Mouse (Mus musculus): ENCODE data around the gene Ptpro. TPM values are rescaled to one million over a fixed set of nuclear protein-coding genes. Genes with fewer than 3 reads are reported as not detected.

Ptpro gene
- polyA plus RNA-seq (2014; fragmentation: Nextera tagmentation; extraction: Ambion mirVana): 4.5 and 5.7 TPM in 2 replicates

DNA sequence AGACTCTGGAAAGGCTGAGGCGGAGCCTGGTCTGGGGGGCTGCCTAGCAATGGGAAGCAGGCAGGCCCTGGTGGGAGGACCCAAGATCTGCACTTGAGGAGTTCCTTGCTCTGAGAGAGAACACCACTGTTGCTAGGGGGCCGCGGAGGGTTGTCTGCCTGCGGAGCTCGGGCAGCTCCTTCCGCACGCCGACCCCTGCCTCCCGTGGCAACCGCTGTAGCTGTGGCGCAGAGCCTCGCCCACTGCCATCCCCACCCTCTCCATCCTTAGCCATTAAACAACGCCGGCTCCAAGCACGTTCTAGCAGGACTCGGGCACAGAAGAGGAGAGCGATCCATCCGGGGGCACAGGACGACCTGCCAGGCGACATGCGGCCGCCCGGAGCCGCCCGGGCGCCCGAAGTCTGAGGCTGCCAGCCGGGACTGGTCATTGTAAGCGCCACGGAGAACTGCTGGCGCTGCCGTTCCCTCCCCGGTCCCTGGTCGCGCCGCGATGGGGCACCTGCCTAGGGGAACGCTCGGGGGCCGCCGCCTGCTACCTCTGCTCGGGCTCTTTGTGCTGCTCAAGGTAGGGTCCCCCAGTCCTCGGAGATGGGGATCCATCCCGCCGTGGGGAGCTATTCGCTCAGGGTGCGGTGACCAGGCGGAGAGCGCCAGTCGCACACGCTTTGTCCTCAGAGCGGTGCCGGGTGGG, at the start of gene Ptpro:
Gene Ptpro, plus strand, starts transcription at position 126 of the 693 bp plus-strand sequence.
- H3K9ac ChIP-seq (replicated peaks; ENCODE audit: low read length): peak within 1 kb of the TSS; percentile 58
- H3K4me1 ChIP-seq (ENCODE audit: control insufficient read depth, insufficient read depth, low read length): no peaks in the 10 kb centered on the region
- H3K27ac ChIP-seq (replicated peaks; ENCODE audit: low read depth, low read length): no peak within 1 kb of the TSS
- peak within 1 kb of the TSS; percentile 87 for H3K4me2 ChIP-seq (ENCODE audit: low read depth, low read length)
- no peaks in the 10 kb centered on the region for H3K9me3 ChIP-seq (replicated peaks; ENCODE audit: control insufficient read depth, low read length)
- peak within 1 kb of the TSS; percentile 41 for H3K4me3 ChIP-seq (ENCODE audit: low read depth, low read length)
- H3K27me3 ChIP-seq (ENCODE audit: control insufficient read depth, insufficient read depth, low read length): peaks cover 9% of the 10 kb centered on the region
- peak; percentile 63 for DNase-seq (ENCODE audit: low spot score)
- peak; percentile 81 for ATAC-seq (replicated peaks; ENCODE audit: insufficient number of reproducible peaks, low FRiP score, low TSS enrichment, low read depth)
- no peaks in the 10 kb centered on the region for H3K36me3 ChIP-seq (replicated peaks; ENCODE audit: control insufficient read depth, insufficient read depth, low read depth, low read length)
- WGBS: under 1% methylated on average over 51 of the region's 53 CpGs

DNA sequence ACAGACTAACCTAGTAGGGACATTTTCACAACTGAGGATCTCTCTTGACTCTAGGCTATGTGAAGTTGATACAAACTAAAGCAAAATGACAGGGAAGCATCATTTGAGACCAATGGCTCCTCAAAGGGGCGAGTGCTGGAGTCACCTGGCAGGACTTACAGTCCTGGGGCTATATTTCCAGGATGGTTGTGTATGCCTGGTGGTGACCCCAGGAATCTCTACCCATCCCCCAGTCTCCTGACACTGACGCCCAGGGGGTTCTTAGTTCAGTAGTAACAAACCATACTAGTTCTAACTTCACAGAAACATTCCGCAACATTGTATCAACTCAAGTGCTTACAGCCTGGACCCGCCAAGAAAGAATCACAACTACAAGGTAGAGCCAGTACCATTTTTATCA, 49.5 kb upstream of the Ptpro start:
- no peaks in the 10 kb centered on the region for H3K36me3 ChIP-seq (replicated peaks; ENCODE audit: control insufficient read depth, insufficient read depth, low read depth, low read length)
- no peak overlapping the region for H3K4me2 ChIP-seq (ENCODE audit: low read depth, low read length)
- ATAC-seq (replicated peaks; ENCODE audit: insufficient number of reproducible peaks, low FRiP score, low TSS enrichment, low read depth): no peak
- no peaks in the 10 kb centered on the region for H3K4me1 ChIP-seq (ENCODE audit: control insufficient read depth, insufficient read depth, low read length)
- H3K9me3 ChIP-seq (replicated peaks; ENCODE audit: control insufficient read depth, low read length): no peaks in the 10 kb centered on the region
- no peaks in the 10 kb centered on the region for H3K27me3 ChIP-seq (ENCODE audit: control insufficient read depth, insufficient read depth, low read length)
- H3K4me3 ChIP-seq (ENCODE audit: low read depth, low read length): no peak overlapping the region
- 84% methylated on average over 4 of the region's 4 CpGs for WGBS
- no peak overlapping the region for H3K9ac ChIP-seq (replicated peaks; ENCODE audit: low read length)
- H3K27ac ChIP-seq (replicated peaks; ENCODE audit: low read depth, low read length): no peak overlapping the region
- no peak for DNase-seq (ENCODE audit: low spot score)

DNA sequence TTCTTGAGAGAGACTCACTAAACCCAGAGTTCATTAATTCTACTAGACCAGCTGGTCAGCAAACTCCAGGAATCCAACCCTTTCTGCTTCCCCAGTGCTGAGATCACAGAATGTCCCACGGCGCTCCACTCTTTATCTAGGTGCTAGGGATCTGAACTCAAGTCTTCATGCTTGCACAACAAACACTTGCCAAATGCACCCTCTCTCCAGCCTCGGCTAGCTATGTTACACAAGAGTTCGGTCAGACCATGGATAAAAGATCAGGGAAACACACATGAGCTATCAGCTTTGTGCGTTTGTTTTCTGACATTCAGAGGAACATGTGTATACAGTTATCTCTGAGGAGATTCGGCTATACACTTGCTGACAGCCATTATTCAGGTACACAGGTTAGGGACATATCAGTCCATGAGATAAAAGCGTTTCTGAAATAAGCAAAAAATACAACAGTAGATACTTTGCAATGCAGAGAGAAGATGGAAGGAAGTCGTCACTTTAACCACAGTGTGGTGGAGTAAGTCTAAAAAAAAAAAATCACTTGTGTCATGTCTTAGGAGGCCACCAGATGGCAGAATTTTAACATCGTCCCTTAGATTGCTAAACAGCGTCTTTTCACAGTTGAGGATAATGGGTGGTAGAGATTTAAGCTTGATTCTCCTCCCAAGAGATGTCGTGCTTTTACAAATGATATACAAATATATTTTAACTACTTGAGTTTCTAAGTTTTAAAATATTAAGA, 46.3 kb upstream of the Ptpro start:
- no peak for ATAC-seq (replicated peaks; ENCODE audit: insufficient number of reproducible peaks, low FRiP score, low TSS enrichment, low read depth)
- Histone ChIP-seq H3K9ac (replicated peaks; ENCODE audit: low read length) (no peak overlapping the region), H3K4me3 (ENCODE audit: low read depth, low read length) (no peak overlapping the region), H3K36me3 (replicated peaks; ENCODE audit: control insufficient read depth, insufficient read depth, low read depth, low read length) (no peaks in the 10 kb centered on the region), H3K4me2 (ENCODE audit: low read depth, low read length) (no peak overlapping the region), H3K27ac (replicated peaks; ENCODE audit: low read depth, low read length) (no peak overlapping the region), H3K27me3 (ENCODE audit: control insufficient read depth, insufficient read depth, low read length) (no peaks in the 10 kb centered on the region), H3K4me1 (ENCODE audit: control insufficient read depth, insufficient read depth, low read length) (no peaks in the 10 kb centered on the region), H3K9me3 (replicated peaks; ENCODE audit: control insufficient read depth, low read length) (no peaks in the 10 kb centered on the region)
- WGBS: 62% methylated on average over 11 of the region's 11 CpGs
- peak; percentile 74 for DNase-seq (ENCODE audit: low spot score)

DNA sequence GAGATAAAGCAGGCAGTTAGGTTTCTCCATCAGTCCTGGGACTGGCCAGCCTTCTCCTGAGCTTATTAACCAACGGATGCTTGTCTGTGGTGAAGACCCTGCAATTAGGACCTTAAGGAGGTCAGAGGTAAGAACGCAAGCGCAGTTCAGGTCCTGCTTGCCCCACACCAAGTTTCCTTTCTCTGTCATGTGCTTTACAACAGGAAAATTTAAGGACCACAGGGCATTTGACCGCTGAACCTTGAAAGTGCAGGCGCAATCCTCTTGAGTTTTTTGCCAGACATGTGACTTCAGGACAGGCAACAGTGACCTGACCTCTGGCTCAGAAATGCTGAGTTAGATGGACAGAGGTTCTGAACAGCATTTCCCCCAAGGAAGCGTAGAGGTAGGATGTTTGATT, 45.0 kb upstream of the Ptpro start:
- no peak overlapping the region for H3K9ac ChIP-seq (replicated peaks; ENCODE audit: low read length)
- H3K36me3 ChIP-seq (replicated peaks; ENCODE audit: control insufficient read depth, insufficient read depth, low read depth, low read length): no peaks in the 10 kb centered on the region
- DNase-seq (ENCODE audit: low spot score) (no peak), ATAC-seq (replicated peaks; ENCODE audit: insufficient number of reproducible peaks, low FRiP score, low TSS enrichment, low read depth) (no peak)
- no peak overlapping the region for H3K27ac ChIP-seq (replicated peaks; ENCODE audit: low read depth, low read length)
- H3K4me2 ChIP-seq (ENCODE audit: low read depth, low read length): no peak overlapping the region
- no peaks in the 10 kb centered on the region for H3K27me3 ChIP-seq (ENCODE audit: control insufficient read depth, insufficient read depth, low read length)
- WGBS: 82% methylated on average over 6 of the region's 6 CpGs
- no peaks in the 10 kb centered on the region for H3K9me3 ChIP-seq (replicated peaks; ENCODE audit: control insufficient read depth, low read length)
- no peak overlapping the region for H3K4me3 ChIP-seq (ENCODE audit: low read depth, low read length)
- no peaks in the 10 kb centered on the region for H3K4me1 ChIP-seq (ENCODE audit: control insufficient read depth, insufficient read depth, low read length)

DNA sequence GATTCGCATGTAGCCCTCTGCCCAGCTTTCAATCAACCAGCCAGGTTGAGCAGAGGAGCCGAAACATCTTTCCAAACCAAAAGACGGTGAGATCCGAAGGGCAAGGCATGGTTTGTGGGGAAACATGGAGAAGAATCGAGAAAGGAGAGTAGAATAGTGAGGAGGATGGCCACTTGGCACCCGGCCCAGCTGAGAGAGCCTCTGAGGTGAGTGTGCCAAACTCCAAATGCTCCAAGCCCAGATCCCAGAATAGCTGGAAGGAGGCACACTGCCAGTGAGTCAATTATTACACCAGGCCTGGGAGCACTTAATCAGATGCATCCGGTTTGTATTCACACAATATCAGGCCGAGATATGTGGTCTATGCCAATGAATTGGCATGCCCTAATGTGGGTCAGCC, 42.1 kb upstream of the Ptpro start:
- no peaks in the 10 kb centered on the region for H3K9me3 ChIP-seq (replicated peaks; ENCODE audit: control insufficient read depth, low read length)
- no peak overlapping the region for H3K27ac ChIP-seq (replicated peaks; ENCODE audit: low read depth, low read length)
- H3K4me1 ChIP-seq (ENCODE audit: control insufficient read depth, insufficient read depth, low read length): no peaks in the 10 kb centered on the region
- no peak overlapping the region for H3K4me3 ChIP-seq (ENCODE audit: low read depth, low read length)
- H3K9ac ChIP-seq (replicated peaks; ENCODE audit: low read length): no peak overlapping the region
- no peaks in the 10 kb centered on the region for H3K36me3 ChIP-seq (replicated peaks; ENCODE audit: control insufficient read depth, insufficient read depth, low read depth, low read length)
- ATAC-seq (replicated peaks; ENCODE audit: insufficient number of reproducible peaks, low FRiP score, low TSS enrichment, low read depth): no peak
- 83% methylated on average over 8 of the region's 8 CpGs for WGBS
- no peak for DNase-seq (ENCODE audit: low spot score)
- no peak overlapping the region for H3K4me2 ChIP-seq (ENCODE audit: low read depth, low read length)
- no peaks in the 10 kb centered on the region for H3K27me3 ChIP-seq (ENCODE audit: control insufficient read depth, insufficient read depth, low read length)

DNA sequence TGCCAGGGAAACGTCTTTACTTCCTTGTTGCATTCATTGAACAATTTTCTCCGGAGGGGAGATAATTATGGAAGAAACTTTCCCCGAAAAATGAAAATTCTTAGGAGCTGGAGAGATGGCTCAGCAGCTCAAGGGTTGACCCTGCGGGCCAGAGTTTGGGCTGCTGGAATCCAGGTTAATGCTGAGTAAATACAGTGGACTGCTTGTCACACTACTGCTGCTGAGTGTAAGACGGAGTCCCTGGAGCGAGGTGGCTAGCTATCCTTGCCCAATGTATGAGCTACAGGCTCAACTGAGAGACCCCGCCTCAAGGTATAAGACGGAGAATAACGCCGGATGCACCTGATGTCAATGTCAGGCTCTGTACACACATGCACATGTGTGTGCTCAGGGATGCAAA, 41.1 kb upstream of the Ptpro start:
- no peak overlapping the region for H3K4me3 ChIP-seq (ENCODE audit: low read depth, low read length)
- ATAC-seq (replicated peaks; ENCODE audit: insufficient number of reproducible peaks, low FRiP score, low TSS enrichment, low read depth) (no peak), DNase-seq (ENCODE audit: low spot score) (no peak)
- 92% methylated on average over 10 of the region's 10 CpGs for WGBS
- no peak overlapping the region for H3K27ac ChIP-seq (replicated peaks; ENCODE audit: low read depth, low read length)
- H3K4me2 ChIP-seq (ENCODE audit: low read depth, low read length): no peak overlapping the region
- H3K4me1 ChIP-seq (ENCODE audit: control insufficient read depth, insufficient read depth, low read length): no peaks in the 10 kb centered on the region
- H3K9me3 ChIP-seq (replicated peaks; ENCODE audit: control insufficient read depth, low read length): no peaks in the 10 kb centered on the region
- H3K27me3 ChIP-seq (ENCODE audit: control insufficient read depth, insufficient read depth, low read length): no peaks in the 10 kb centered on the region
- H3K9ac ChIP-seq (replicated peaks; ENCODE audit: low read length): no peak overlapping the region
- H3K36me3 ChIP-seq (replicated peaks; ENCODE audit: control insufficient read depth, insufficient read depth, low read depth, low read length): no peaks in the 10 kb centered on the region

DNA sequence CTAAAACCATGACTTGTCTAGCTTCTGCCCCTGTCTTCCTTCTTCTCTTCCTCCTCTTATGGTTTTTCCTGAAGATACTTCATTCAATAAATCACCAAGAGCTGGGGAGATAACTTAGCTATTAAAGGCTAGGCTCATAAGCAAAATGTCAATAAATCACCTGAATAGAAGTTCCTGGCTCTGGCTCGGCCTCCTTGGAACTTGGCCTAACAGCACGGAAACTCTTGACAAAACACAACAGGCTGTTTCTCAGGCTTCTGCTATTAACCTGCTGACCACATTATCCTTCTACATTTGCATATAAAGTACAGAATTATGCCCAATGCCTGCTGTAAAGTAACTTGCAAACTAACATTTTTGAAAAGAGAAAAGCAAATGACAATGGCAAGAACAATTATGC, 40.7 kb upstream of the Ptpro start:
- Histone ChIP-seq H3K9me3 (replicated peaks; ENCODE audit: control insufficient read depth, low read length) (no peaks in the 10 kb centered on the region), H3K27me3 (ENCODE audit: control insufficient read depth, insufficient read depth, low read length) (no peaks in the 10 kb centered on the region), H3K36me3 (replicated peaks; ENCODE audit: control insufficient read depth, insufficient read depth, low read depth, low read length) (no peaks in the 10 kb centered on the region), H3K9ac (replicated peaks; ENCODE audit: low read length) (no peak overlapping the region), H3K27ac (replicated peaks; ENCODE audit: low read depth, low read length) (no peak overlapping the region), H3K4me3 (ENCODE audit: low read depth, low read length) (no peak overlapping the region), H3K4me1 (ENCODE audit: control insufficient read depth, insufficient read depth, low read length) (no peaks in the 10 kb centered on the region), H3K4me2 (ENCODE audit: low read depth, low read length) (no peak overlapping the region)
- WGBS: 95% methylated on average over 2 of the region's 2 CpGs
- ATAC-seq (replicated peaks; ENCODE audit: insufficient number of reproducible peaks, low FRiP score, low TSS enrichment, low read depth) (no peak), DNase-seq (ENCODE audit: low spot score) (no peak)

DNA sequence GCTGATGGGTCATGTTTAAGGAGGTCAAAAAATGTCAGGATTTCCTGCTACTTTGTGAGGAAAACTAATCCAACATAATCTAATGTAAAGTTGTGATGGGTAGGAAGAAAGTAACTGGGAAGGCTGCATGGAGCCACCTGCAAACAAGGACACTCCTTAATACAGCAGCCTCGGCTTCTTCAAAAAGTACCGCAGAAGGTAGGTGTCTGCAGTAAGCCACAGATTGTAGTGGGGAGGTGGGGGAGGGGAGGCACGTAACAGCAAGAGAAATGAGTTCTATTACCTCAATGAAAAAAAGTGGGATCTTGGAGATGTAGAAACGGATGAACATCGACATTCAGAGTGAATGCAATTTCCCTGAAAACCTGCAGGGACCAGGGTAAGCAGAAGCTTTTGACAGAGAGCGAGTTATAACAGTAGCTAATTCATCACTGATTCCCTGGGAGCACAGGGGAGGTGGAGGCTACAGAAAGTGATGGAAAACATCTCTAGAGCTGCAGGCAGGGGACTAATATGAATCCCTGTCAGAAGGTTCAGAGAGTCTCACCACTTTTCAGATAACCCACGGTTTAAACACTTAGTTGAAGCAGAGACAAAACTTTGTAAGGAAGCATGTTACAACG, 34.2 kb upstream of the Ptpro start:
- WGBS: 86% methylated on average over 8 of the region's 8 CpGs
- Histone ChIP-seq H3K36me3 (replicated peaks; ENCODE audit: control insufficient read depth, insufficient read depth, low read depth, low read length) (no peaks in the 10 kb centered on the region), H3K27me3 (ENCODE audit: control insufficient read depth, insufficient read depth, low read length) (no peaks in the 10 kb centered on the region), H3K4me2 (ENCODE audit: low read depth, low read length) (no peak overlapping the region), H3K27ac (replicated peaks; ENCODE audit: low read depth, low read length) (no peak overlapping the region), H3K9me3 (replicated peaks; ENCODE audit: control insufficient read depth, low read length) (no peaks in the 10 kb centered on the region), H3K9ac (replicated peaks; ENCODE audit: low read length) (no peak overlapping the region), H3K4me1 (ENCODE audit: control insufficient read depth, insufficient read depth, low read length) (no peaks in the 10 kb centered on the region), H3K4me3 (ENCODE audit: low read depth, low read length) (no peak overlapping the region)
- no peak for ATAC-seq (replicated peaks; ENCODE audit: insufficient number of reproducible peaks, low FRiP score, low TSS enrichment, low read depth)
- no peak for DNase-seq (ENCODE audit: low spot score)

Data from embryonic facial prominence, embryonic 11.5 days (tissue).